Mouse (Mus musculus) frontal cortex, postnatal 14 days (tissue): ENCODE results near the gene Acat3.
"Not testable (repeated sequence)": the region's sequence is repeated elsewhere in the genome, so short reads cannot be mapped to it uniquely, and the experiment has no call there.

Source experiments
- DNase-seq, 2 experiments: peaks; one replicate each; pipeline ENCODE4 v3.0.0; 2022; ENCODE audit warnings: low spot score in 2 of 2

The Acat3 gene

GRCm38 (mm10) chr17:12916588-12917380 is 23.6 kb downstream of the Acat3 start:
- DNase-seq: no peak

GRCm38 (mm10) chr17:12915881-12916583 is 24.4 kb downstream of the Acat3 start, which contains the start of gene Mrpl18:
Mrpl18 (minus strand) TSS chr17:12916345.
- peak; percentile 98 to 99 for DNase-seq

DNA sequence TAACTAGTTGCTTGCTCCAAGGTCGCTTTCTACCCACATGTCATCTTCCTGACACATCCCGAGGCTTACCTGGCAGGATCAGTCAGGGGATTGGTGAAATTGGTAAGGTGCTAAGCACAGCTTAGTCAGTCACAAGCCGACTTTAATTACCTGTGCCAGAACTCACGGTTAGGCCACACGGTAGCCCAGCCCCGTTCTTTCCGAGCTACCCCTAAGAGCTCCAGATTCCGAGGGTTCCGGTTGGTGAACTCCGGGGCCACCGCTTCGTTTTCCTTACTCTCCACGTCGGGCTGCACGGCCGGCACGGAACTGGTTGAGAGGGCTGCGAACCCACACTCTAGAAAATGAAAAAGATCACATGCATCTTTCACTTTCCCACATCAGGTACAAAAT is 24.9 kb downstream of the Acat3 start, which contains the start of gene Tcp1:
Tcp1 (plus strand) TSS at position 214 of the 393 bp plus-strand sequence.
- no peak for DNase-seq

GRCm38 (mm10) chr17:12910391-12910790 is 30.0 kb downstream of the Acat3 start:
- no peak for DNase-seq

GRCm38 (mm10) chr17:12909361-12910280 is 30.8 kb downstream of the Acat3 start, which contains the start of gene Pnldc1:
Pnldc1 (minus strand) TSS chr17:12910230.
- DNase-seq: no peak

DNA sequence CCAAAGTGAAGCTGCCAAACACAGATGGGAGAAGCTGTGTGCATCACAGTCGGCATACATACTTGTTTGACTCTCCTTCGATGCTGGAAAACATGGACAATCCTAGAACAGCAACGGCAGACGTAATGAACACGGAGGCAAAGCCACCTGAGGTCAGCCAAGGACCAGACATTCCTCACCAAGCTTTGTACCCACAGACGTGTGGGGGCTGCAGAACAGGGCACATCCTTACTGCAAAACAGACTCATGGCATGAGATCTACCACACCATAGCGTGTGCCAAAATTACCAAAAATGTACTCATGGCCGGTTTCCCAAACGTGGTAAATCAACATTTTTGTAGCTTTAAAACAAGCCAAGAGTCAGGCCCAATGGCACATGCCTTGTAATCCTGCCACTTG is 34.0 kb downstream of the Acat3 start:
- no peak for DNase-seq

DNA sequence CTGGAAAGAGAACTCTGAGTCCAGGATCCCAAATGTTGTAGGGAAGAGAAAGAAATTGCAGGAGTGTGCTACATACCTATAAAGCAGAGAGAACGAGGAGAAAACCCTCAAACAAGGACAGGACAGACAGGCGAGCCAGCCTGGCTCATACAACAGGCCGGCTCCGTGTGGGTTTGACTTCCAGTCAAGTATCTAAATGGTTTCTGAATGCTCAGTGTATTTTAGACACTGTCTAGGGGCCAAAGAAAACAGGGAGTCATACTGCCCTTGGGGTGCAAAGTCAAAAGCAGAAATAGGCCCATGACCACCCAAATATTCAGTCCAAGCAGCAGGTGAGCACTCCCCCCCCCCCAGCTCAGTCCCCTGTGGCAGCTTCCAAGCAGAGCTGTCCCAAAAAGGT is 34.6 kb downstream of the Acat3 start:
- DNase-seq: no peak

GRCm38 (mm10) chr17:12904349-12904748 is 36.1 kb downstream of the Acat3 start:
- no peak for DNase-seq

- DNase-seq: no peak
Observed at GRCm38 (mm10) chr17:12903372-12904333, 36.7 kb downstream of the Acat3 start.

DNA sequence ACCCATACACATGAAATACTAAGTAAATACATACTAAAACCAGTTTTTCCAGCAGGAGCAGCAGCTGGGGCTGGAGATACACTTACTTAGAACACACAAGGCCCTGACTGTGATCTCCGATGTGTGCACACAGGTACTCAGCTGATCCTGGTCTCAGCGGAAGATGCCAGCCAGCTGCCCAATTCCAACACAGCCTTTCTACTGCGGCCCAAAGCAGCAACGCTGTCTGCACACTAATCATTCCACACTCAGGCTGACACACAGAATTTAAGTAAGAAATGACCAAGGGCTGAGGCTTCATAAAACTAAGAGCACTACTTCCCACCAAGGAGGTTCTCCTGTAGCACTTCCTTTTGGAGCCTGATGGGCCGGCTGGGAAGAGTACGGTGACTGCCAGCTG is 38.1 kb downstream of the Acat3 start:
- no peak for DNase-seq

GRCm38 (mm10) chr17:12898607-12899006 is 41.8 kb downstream of the Acat3 start:
- not testable (repeated sequence) for DNase-seq

DNA sequence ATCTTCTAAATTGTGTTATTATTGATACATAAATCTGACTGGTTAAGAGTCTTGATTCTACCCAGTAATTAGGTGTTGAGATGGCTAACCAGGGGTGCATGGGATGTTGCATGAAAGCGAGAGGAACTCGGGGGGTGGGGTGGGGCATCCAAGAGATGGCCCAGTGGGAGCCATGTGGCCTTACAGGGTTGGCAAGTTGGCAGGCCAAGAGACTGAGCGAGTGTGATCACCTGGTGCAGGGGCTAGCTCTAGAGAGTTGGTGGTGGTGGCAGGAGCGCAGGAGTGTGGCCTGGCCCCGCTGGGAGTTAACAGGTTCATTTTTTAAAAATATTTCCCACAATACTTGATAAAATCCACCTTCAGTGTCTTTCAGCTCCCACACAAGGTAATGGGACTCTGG is 42.7 kb downstream of the Acat3 start:
- no peak for DNase-seq

- no peak for DNase-seq
Observed at GRCm38 (mm10) chr17:12892033-12892432, 48.4 kb downstream of the Acat3 start.

DNA sequence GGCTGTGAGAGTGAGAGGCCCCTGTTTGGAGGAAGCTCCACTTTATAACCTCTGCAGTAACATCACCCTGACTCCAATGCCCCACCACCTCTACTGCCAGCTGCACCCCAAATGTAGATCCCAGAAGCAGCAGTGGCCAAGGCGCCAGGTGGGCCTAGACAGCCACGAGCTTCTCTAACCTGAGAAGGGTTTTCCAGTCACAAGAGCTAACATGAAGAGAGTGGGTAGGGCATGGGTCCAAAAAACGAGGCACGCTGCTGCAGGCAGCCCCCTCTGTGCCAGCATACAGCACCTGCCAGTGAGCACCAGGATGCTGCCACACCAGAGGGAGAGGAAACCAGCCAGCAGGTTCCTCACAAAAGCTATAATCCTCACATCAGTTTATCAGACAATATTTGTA is 49.3 kb downstream of the Acat3 start:
- no peak for DNase-seq

- no peak for DNase-seq
Observed at GRCm38 (mm10) chr17:12887021-12887775, 53.2 kb downstream of the Acat3 start.

- no peak for DNase-seq
Observed at GRCm38 (mm10) chr17:12886620-12887019, 53.8 kb downstream of the Acat3 start.

DNA sequence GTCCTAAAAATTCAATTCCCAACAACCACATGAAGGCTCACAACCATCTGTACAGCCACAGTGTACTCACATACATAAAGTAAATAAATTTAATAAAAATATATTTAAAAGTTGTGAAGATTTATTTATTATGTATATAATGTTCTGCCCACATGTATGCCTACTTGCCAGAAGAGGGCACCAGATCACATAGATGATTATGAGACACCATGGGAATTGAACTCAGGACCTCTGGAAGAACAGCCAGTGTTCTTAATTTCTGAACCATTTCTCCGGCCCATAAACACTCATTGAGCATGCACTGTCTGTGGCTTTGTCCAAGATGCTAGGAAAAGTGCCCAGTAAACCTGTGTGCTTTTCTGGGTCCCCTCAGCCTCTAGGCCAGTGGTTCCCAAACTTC is 59.2 kb downstream of the Acat3 start:
- DNase-seq: no peak

GRCm38 (mm10) chr17:12880178-12880577 is 60.2 kb downstream of the Acat3 start:
- peak; percentile 73 to 86 for DNase-seq

GRCm38 (mm10) chr17:12875734-12876133 is 64.7 kb downstream of the Acat3 start, which contains the start of gene Mrgprh:
Mrgprh (plus strand) TSS chr17:12876034.
- no peak for DNase-seq
